Comparison of ENCODE assay signal across 15 mouse cellular contexts in genomic region chr7:113201584-113201983, GRCm38 (mm10). TPM values are rescaled to one million over a fixed set of nuclear protein-coding genes. Genes with fewer than 3 reads are reported as not detected.
A peak's percentile ranks its signal among the peaks of the same experiment; 100 is the strongest.
DNase-seq lines count a peak whose midpoint lies in the region; ATAC-seq and TF ChIP-seq lines count a peak whose summit lies in the region.
"Had no signal": no experiment of that assay in that cellular context is flagged by ENCODE, and none has a peak within 500 bp of the region (broad histone marks: within the 10 kb centered on the region; RNA-seq: fewer than 3 reads in every experiment).

No protein-coding gene starts in this region.

- peaks cover 11% of the 10 kb centered on the region for H3K4me1 ChIP-seq in stomach, embryonic 16.5 days (ENCODE audit: control insufficient read depth, insufficient read depth, low read length)
- H3K4me1 ChIP-seq in stomach, postnatal 0 days (replicated peaks; ENCODE audit: control insufficient read depth, insufficient read depth), result no peaks in the 10 kb centered on the region
- peaks cover 11% of the 10 kb centered on the region; the same call in 1 of the 2 replicates for H3K4me1 ChIP-seq in intestine, embryonic 15.5 days (replicated peaks)
- H3K4me1 ChIP-seq: liver, embryonic 13.5 days had no signal

- H3K27ac ChIP-seq in stomach, embryonic 16.5 days (ENCODE audit: low read length), result no peak overlapping the region
- no peak overlapping the region for H3K27ac ChIP-seq in stomach, postnatal 0 days (replicated peaks)
- H3K27ac ChIP-seq in intestine, embryonic 15.5 days, result no peak overlapping the region
- H3K27ac ChIP-seq: liver, embryonic 13.5 days; midbrain, embryonic 13.5 days; neural tube, embryonic 13.5 days had no signal

- 0 out of 2 replicates have a peak, but pooled peaks have one; percentile 40 for ATAC-seq in stomach, embryonic 16.5 days (ENCODE audit: insufficient read depth, low FRiP score)
- no peak for ATAC-seq in stomach, postnatal 0 days (ENCODE audit: low FRiP score, low TSS enrichment)
- ATAC-seq in intestine, embryonic 15.5 days, result no peak
- ATAC-seq: intestine, embryonic 16.5 days; midbrain, embryonic 13.5 days had no signal

- H3K4me2 ChIP-seq in stomach, embryonic 16.5 days (ENCODE audit: low read depth, low read length), result no peak overlapping the region
- H3K4me2 ChIP-seq in stomach, postnatal 0 days (replicated peaks; ENCODE audit: low read depth), result no peak overlapping the region
- peak overlapping the region; percentile 34 for H3K4me2 ChIP-seq in myocyte (ENCODE audit: low read depth)
- H3K4me2 ChIP-seq in intestine, embryonic 15.5 days (replicated peaks), result no peak overlapping the region
- H3K4me2 ChIP-seq: liver, embryonic 13.5 days; midbrain, embryonic 13.5 days; neural tube, embryonic 13.5 days had no signal

- TF ChIP-seq EP300 in stomach, postnatal 0 days (optimal IDR thresholded peaks at IDR 0.05), result no peak

- WGBS in stomach, embryonic 16.5 days, result 41% methylated on average over 3 of the region's 3 CpGs
- 36% methylated on average over 3 of the region's 3 CpGs for WGBS in stomach, postnatal 0 days
- 36% methylated on average over 3 of the region's 3 CpGs for WGBS in intestine, embryonic 15.5 days

- no peak overlapping the region for H3K4me3 ChIP-seq in stomach, embryonic 16.5 days (replicated peaks; ENCODE audit: low read length)
- H3K4me3 ChIP-seq in stomach, postnatal 0 days (ENCODE audit: low read depth, low read length), result no peak overlapping the region
- H3K4me3 ChIP-seq in myocyte, result no peak overlapping the region
- no peak overlapping the region for H3K4me3 ChIP-seq in intestine, embryonic 15.5 days (replicated peaks)
- H3K4me3 ChIP-seq: liver, embryonic 13.5 days; midbrain, embryonic 13.5 days; neural tube, embryonic 13.5 days had no signal

- peak; percentile 46 to 64 for DNase-seq in heart, postnatal 10 days
- no peak for DNase-seq in heart, adult 8-10 months (ENCODE audit: low spot score)
- no peak for DNase-seq in stomach, postnatal 0 days (ENCODE audit: low spot score)
- peak; percentile 42 for DNase-seq in gastrocnemius, postnatal 14 days
- no peak for DNase-seq in layer of hippocampus, adult 9-10 months (ENCODE audit: low spot score)
- DNase-seq: cerebellum, adult 11-12 months; liver, embryonic 13.5 days; lung, postnatal 10 days; thymus, adult 2 months had no signal

- intact Hi-C loops in heart, postnatal 10 days (cut with DNase I), result no loop called here
- intact Hi-C loops in gastrocnemius, postnatal 14 days (cut with DNase I; ENCODE audit: low total_unique reads), result no loop called here

- no peak for TF ChIP-seq POLR2A in myocyte (IDR thresholded peaks at IDR 0.05; ENCODE audit: insufficient read length, low read depth)

- TF ChIP-seq CTCF in stomach, postnatal 0 days (IDR thresholded peaks at IDR 0.05; ENCODE audit: low read depth), result no peak

- H3K9ac ChIP-seq in stomach, embryonic 16.5 days (ENCODE audit: low read length), result no peak overlapping the region
- H3K9ac ChIP-seq in stomach, postnatal 0 days (ENCODE audit: low read length), result no peak overlapping the region
- no peak overlapping the region for H3K9ac ChIP-seq in intestine, embryonic 15.5 days
- H3K9ac ChIP-seq: liver, embryonic 13.5 days; midbrain, embryonic 13.5 days; neural tube, embryonic 13.5 days had no signal

- H3K27me3 ChIP-seq in stomach, embryonic 16.5 days (ENCODE audit: control insufficient read depth, insufficient read depth, low read length), result 0 out of 2 replicates have a peak, but pooled peaks cover 5% of the 10 kb centered on the region
- H3K27me3 ChIP-seq in stomach, postnatal 0 days (ENCODE audit: control insufficient read depth, insufficient read depth, low read length), result no peaks in the 10 kb centered on the region
- H3K27me3 ChIP-seq in myocyte (ENCODE audit: control insufficient read depth, insufficient read depth, insufficient read length), result no peaks in the 10 kb centered on the region
- no peaks in the 10 kb centered on the region for H3K27me3 ChIP-seq in intestine, embryonic 15.5 days (replicated peaks)

- H3K36me3 ChIP-seq in stomach, embryonic 16.5 days (ENCODE audit: control insufficient read depth, insufficient read depth, low read length), result no peaks in the 10 kb centered on the region
- no peaks in the 10 kb centered on the region for H3K36me3 ChIP-seq in stomach, postnatal 0 days (ENCODE audit: control insufficient read depth, insufficient read depth, low read length)
- H3K36me3 ChIP-seq in myocyte (ENCODE audit: control insufficient read depth, insufficient read depth), result no peaks in the 10 kb centered on the region
- H3K36me3 ChIP-seq in intestine, embryonic 15.5 days, result no peaks in the 10 kb centered on the region
- H3K36me3 ChIP-seq: liver, embryonic 13.5 days; midbrain, embryonic 13.5 days; neural tube, embryonic 13.5 days had no signal

- no peaks in the 10 kb centered on the region for H3K9me3 ChIP-seq in stomach, embryonic 16.5 days (replicated peaks; ENCODE audit: control insufficient read depth, low read length)
- H3K9me3 ChIP-seq in stomach, postnatal 0 days (ENCODE audit: control insufficient read depth, low read length), result no peaks in the 10 kb centered on the region
- H3K9me3 ChIP-seq in intestine, embryonic 15.5 days, result no peaks in the 10 kb centered on the region
- H3K9me3 ChIP-seq: liver, embryonic 13.5 days; midbrain, embryonic 13.5 days; neural tube, embryonic 13.5 days had no signal

- H3ac ChIP-seq in myocyte (ENCODE audit: control insufficient read depth, insufficient read length), result no peak overlapping the region

- no peaks in the 10 kb centered on the region for H3K79me2 ChIP-seq in myocyte (ENCODE audit: control insufficient read depth, insufficient read depth)

TF ChIP-seq in myocyte, 11 proteins besides CTCF, POLR2A, EP300 and RAD21:
- no peak for TF ChIP-seq USF1 (IDR thresholded peaks at IDR 0.05; ENCODE audit: low read depth)
- TF ChIP-seq REST (IDR thresholded peaks at IDR 0.05; ENCODE audit: insufficient read depth, insufficient read length), result no peak
- TF ChIP-seq TCF3 (IDR thresholded peaks at IDR 0.05; ENCODE audit: insufficient read length, low read depth), result no peak
- TF ChIP-seq POLR2AphosphoS2 (IDR thresholded peaks at IDR 0.05; ENCODE audit: insufficient read length, low read depth), result no peak
- no peak for TF ChIP-seq SRF (IDR thresholded peaks at IDR 0.05; ENCODE audit: control insufficient read depth, insufficient read length, low read depth)
TF ChIP-seq in myocyte: peak in this region for 0.

RNA-seq across cellular contexts. Expression of gene Arntl, which starts 5.7 kb away (rescaled TPM):
- 10 to 100 TPM; 11.1 to 12.2 TPM for total RNA-seq in heart, postnatal 10 days (2021)
- total RNA-seq in heart, adult 8-10 months (2022), result 1 to 10 TPM; 2.6 to 8.9 (median 3.5) TPM
- polyA plus RNA-seq in stomach, embryonic 16.5 days (2015; fragmentation: Nextera tagmentation; extraction: Ambion mirVana), result 14.1 TPM in 2 replicates
- polyA plus RNA-seq in stomach, postnatal 0 days (2015; fragmentation: Nextera tagmentation; extraction: Ambion mirVana), result 6.6 and 7.3 TPM in 2 replicates
- total RNA-seq in gastrocnemius, postnatal 14 days (2021), result 10 to 100 TPM; 11.8 to 13.1 TPM
- 10.5 TPM for polyA plus RNA-seq in myocyte (2012; fragmentation: generic; extraction: Trizol)
- polyA plus RNA-seq in intestine, embryonic 15.5 days (2015; fragmentation: Nextera tagmentation; extraction: Ambion mirVana), result 8.4 and 8.5 TPM in 2 replicates

Comparison
In these comparisons a context has a peak if more than half of its experiments do, and no peak if none do; other contexts are left out.
1. DNase-seq: peak in heart, postnatal 10 days (2 of 2) and gastrocnemius, postnatal 14 days (single experiment); none in heart, adult 8-10 months (single experiment), stomach, postnatal 0 days (single experiment) and layer of hippocampus, adult 9-10 months (single experiment).